Mouse (Mus musculus) urinary bladder, adult 18-20 months (tissue): ENCODE measurements at regions not wholly inside any gene's neighbourhood (a gene's known extent, or its start where the extent isn't known, plus 50 kb on each side); places are given as distances from the start of the nearest gene placed in this dataset.

Source experiments
- DNase-seq, 2 experiments: peaks; one replicate each; pipeline ENCODE4 v3.0.0; 2022; ENCODE audit warnings: low spot score in 2 of 2, mixed read lengths in 2 of 2

DNA sequence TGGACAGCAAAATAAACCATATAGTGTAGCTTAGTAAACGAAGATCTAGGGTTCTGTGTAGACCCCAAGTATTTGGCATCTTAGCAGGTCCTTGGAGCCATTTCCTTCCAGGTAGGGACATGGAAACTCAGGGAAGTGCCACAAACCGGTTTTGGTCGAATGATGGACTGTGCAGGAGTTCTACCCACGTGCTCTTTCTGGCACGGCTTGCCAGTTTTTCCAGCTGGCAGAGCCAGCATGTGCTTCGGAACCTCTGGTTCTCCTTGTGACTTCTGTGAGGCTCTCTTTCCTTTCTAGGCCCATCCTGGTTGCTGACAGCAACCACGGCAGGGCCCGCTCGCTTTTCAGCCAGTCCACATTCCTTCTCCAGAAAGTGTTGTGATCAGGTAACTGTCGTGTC, 291.4 kb downstream of the Kcnrg start:
- DNase-seq: no peak

DNA sequence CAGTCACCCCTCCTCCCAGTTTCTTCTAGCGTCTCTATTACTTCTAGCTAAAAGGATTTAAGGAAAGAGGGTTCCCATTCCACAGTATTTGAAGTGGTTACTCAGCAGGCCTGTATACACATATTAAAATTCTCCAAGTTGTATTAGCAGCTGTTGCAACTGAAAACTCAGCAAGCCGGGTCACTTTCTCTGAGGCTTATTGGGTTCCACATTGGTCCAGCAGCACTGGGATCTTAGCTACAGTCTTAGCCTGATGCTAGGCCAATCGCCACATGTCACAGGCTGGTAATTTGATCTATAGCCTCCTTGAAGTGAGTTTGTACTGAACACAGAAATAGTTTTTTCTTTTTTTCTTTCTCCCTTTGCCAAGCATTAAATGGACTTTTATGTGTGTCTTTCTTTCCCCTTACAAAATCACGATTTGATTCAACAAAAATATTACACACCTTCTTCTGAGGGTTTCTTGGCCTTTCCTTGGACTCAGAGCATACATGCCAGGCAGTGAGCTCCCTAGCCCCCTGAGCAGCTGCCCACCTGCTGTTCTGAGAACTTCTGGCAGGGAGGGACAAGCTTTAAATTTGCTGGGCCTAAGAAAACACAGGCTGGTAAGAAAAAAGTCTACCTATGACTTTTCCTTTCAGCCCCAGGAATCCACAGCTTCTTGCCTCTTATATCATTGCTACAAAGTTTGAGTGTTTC, 297.3 kb downstream of the Kcnrg start:
- DNase-seq: no peak

DNA sequence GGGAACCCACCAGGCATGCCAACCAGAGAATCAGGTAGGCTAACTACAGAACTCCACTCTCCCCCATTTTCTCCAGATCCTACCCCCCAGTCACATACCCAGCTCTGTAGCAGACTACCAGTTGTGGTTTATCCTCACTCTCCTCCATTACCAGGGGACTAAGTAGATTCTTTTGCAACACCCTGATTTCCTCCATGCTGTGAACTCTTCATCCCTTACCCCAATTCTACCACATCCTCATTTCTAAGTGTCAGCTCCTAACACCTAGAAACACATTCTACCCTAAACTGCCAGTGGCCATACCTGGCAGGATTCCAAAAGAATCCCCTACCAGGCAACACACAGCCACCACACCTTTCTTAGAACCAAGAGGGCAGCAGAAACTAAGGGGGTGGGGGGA, 310.9 kb downstream of the Kcnrg start:
- DNase-seq: no peak

DNA sequence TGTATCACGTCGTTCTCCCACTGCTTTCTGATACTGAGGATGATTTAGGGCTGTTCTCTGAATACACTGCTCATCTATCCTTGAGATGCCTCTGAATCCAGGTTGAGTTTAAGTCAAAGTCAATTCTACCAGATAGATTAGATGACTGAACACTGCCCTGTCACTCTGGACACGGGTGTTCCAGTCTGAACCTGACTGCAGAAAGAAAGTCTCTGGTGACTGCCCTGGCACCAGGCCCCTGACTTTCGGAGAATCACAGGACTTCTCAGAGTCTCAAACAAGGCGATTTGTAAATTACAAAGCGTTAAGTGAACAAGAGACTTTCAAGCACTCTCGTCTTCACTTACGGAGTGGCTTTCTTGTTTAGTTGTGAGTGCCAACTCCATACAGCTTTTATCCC, 324.6 kb downstream of the Kcnrg start:
- DNase-seq: no peak

DNA sequence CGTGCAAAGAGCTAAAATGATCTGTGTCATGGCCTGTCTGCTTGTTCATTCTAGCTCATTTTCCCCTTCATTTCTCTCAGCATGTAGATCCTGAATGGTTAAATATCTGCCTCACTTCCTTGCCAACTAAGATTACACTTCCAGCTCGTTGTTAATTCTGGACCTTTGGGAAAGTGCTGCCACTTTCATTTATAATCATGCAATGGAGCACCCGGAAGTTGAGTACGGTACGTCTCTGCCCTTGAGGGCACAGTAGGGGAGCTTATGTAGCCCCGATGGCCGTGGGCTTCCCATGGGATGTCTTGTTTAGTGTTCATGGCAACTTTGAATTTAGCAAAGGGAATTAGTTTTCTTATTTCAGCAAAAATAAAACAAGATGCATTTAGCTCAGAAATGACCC, 334.4 kb downstream of the Kcnrg start:
- DNase-seq: no peak

DNA sequence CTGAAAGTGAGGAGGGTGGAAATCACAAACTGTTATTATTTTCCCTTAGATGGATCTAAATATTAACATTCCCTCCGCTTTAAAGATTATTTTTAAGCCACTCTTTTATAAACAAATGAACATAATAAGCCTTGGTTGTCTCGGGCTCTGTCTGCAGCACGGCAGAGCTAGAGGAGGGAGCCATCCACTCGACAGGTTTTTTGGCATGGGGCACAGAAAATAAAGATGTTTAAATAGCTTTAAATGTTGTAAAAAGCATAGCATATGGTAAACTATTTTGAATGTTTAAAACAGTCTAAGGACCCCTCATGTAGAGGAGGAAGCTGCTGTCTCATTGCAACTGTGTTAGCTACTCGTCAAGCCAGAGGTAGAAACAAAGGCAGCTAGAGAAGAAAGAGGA, 338.4 kb downstream of the Kcnrg start:
- DNase-seq: no peak

DNA sequence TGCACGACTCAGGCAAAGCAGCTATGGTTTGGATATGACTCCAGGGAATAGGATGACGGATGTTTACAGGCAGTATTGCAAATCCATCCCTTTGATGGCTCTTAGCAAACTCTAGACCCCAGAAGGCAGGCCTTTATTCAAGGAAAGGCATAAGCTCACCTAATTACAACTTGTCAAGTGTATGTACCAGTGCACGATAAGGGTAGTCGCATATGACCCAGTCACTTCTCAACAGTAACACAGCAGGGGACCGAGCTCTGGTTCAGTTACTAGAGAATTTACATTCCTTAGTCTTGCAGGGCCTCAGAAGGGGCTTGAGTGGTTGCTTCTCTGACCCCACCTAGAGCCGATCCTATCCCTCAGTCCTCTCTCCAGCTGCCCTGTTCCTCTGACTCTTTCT, 342.2 kb downstream of the Kcnrg start:
- DNase-seq: no peak

DNA sequence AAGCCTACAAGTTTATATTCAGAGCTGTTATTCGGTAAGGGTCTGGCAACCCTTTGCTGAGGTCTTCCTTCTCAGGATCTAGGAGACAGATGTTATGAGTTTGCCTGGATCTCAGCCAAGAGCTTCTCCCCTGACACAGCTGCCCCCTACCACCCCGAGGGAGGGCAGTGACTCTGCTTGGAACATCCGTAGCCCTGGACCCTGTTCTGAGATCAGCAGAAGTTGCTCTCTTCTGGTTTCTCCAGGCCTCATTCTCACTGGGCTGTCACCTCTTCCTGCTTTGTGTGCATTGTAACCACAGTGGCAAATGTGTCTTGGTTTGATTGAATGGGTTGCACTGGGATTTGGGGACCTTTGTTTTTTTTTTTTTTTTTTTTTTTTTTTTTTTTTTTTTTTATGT, 342.4 kb upstream of the Rnaseh2b start:
- no peak for DNase-seq

DNA sequence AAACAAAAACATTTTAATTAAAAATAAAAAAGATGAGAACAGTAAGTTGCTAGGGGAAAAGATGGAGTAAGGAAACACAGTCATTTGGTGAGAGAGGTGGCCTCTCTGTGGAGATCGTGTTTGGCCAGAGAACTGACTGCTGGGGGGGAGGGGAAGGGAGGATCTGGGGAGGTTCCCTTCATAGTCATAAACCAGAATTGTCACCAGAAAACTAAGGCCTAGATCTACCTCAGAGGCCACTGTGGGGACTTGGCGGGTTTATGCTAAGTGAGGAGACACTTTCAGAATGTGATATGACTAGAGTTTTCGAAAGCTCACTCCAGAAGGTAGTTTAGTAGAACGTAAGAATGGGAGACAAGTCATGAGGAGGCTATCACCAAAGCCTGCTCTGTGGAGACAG, 339.4 kb upstream of the Rnaseh2b start:
- DNase-seq: no peak

DNA sequence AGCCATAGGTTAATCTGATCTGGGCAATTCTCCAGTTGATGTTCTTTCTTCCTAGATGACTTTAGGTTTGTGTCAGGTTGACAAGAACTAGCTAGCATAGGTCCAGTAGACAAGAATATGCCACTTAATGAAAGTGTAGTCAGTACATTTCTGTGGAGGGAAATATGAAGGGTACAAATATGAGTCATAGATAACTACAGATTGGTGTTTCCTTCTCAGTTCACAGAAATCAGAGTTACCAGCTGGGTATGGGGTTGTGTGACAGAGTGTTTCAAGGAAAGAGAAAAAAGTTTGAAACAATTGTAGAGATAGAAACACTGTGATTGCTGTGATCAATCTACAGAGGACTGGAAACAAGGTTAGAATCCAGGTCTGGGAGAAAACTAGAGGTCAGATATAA, 337.0 kb upstream of the Rnaseh2b start:
- DNase-seq: no peak

DNA sequence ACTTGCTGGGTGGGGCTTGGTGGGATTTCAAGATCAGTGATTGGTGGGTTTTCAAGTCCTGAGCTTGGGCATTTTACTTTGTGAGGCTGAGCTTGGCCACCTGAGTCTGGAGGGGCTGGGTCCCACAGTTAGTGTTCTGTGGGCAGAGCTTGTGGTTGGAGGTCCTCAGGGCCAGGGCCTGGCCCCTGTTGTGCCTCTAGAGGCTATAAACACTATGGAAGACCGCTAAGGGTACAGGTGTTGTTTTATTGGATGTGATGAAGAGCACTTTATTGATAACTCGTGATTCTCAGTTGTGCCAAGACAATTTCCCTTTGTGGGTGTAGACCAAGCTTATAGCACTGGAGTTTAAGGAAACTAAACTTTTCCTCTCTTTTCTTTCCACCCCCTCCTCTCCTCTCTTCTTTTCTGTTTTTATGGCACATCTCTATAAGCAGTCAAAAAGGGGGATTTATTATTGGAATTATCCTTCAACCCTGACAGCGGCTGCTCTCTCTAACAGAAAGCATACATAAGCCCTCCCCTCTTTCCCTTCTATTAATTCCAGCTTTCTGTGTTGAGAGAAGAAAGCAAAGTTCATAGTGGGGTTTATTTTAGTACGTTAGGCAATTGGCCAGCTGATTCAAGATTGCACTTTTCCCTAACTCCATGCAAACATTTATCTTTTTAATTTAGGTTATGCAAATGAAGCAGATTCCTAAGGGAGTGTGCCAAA, 332.0 kb upstream of the Rnaseh2b start:
- DNase-seq: no peak

DNA sequence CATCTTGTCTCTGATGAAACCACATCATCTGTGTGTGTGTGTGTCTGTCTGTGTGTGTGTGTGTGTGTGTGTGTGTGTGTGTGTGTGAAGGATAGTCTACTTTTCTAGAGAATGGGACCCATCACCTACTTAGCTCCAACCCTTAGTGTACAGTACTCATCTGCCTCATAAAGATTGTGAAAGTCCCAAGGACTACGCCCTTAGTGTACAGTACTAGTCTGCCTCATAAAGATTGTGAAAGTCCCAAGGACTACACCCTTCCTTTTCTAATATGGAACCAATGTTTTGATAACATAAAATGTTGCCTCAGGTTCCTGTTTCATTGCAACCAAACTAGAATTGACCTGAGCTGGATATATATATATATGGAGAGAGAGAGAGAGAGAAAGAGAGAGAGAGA, 323.9 kb upstream of the Rnaseh2b start:
- no peak for DNase-seq

DNA sequence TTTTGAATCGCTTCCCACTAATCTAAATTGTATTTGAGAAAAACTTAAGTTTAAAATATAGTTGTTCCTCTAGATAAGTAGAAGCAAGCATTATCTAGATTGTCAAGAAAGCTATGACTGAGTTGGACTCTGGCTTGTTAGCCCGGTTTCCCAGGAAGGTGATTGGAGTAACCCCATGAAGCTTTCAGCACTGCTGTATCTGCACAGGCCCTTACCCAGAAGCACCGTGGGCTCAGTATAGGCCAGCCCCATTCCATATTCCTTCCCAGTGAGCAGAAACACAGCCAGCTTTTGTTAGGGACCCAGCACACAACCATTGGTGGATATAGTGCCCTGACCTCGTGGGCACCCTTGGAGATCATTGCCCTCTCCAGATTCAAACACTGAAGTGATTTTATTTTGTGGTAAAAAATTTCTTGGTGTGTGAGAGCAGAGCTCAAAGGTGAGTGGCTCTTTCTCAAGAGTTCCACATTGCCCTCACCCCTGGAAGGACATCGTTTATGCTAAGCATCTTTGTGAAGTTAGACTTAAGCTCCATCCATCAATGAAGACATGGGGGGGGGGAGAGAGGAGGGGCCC, 323.3 kb upstream of the Rnaseh2b start:
- DNase-seq: no peak

DNA sequence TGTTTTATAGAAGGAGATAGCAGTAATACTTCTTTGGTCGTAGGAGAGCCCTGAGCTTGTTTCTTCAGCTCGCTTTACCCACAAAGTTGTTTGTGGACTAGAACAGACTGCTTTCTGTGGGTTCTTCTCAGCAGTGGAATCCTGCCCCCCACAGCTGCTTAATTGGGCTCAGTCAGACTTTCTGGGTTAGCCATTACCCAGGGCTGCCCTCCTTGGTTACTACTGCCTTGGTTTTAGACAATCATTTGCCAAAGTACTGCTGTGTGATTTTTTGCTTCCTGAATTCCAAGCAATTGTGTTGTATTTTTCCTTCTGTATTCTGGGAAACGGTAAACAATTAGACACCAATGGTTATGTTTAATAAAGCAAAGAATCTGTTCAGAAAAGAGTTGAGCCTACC, 321.8 kb upstream of the Rnaseh2b start:
- no peak for DNase-seq

DNA sequence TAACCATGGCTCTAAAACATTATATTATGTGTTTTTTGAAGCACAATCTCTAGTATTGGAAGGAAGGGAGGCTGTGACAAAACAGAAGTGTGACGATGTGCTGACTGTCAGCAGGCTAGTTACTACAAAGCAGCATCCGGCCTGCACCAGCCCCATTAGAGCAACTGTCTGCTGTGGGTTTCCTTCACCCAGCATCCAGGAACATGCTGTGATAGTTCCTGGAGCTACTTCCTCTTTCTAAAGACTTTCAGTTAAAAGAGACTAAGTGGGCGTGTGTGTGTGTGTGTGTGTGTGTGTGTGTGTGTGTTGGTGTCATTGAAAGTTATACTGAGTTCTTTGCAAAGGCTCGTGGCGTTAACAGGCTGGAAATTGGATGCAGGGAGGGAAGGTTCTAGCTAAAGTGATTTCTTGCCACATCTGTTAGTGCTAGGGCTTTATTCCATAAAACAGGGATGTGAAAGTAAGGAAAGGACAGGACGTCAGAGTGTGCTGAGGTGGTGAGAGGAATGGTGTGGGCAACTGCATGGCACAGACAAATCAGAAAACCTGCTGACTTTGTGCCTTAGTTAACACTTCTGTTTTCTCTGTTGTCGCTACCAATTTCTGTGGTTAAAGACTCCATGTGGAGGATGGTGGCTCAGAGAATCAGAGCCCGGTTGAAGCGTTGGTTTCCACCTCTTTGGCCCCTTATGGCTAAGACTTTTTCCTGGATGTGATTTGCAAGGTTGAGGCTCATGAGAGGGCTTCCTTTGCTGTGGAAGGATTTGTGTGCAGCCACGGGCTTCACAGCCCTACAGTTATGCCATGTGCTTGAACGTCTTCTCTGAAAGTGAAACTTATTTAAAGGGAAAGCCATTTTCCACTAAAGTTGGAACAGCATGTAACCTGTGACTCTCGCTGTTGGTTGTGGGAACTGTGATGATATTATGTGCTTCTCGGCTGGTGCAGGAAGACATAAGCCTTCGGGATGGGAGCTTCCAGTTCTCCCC, 321.0 kb upstream of the Rnaseh2b start:
- DNase-seq: no peak

DNA sequence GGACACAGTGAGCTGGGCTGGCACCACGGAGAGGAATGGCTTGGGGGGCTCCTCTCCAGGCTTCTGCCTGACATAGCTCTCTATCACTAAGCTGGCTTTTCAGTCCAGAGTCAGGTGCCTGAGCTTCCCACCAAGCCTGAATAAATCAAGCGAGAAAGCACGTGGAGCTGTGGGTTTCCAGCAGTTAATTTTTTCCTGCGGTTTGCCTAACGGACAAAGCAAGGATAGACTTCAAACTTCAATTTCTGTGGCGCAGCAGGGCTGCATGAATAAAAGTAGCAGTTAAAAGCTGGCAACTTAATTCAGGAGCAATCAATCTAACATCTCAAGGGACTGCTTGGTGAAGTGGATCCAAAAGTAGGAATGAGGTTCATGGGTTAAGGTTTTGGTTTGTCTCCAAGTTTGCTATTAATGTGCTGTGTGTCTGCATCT, 317.1 kb upstream of the Rnaseh2b start:
- DNase-seq: no peak

DNA sequence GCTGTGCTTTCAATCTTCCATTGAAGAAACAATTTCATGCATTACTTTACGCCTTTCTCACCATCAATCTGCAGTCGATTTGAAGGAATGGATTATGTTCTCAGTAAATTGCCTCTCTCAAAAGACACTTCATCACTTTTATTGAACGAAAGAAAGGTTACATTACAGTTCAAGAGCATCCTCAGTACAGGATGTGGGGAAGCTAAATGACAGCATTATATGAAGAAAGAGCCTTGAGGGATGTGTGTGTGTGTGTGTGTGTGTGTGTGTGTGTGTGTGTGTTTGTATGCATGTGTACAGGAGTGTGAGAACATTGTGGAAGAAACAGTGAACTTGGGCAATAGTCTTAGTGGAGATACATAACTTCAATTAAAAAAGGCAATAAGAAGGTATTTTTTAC, 311.8 kb upstream of the Rnaseh2b start:
- no peak for DNase-seq

DNA sequence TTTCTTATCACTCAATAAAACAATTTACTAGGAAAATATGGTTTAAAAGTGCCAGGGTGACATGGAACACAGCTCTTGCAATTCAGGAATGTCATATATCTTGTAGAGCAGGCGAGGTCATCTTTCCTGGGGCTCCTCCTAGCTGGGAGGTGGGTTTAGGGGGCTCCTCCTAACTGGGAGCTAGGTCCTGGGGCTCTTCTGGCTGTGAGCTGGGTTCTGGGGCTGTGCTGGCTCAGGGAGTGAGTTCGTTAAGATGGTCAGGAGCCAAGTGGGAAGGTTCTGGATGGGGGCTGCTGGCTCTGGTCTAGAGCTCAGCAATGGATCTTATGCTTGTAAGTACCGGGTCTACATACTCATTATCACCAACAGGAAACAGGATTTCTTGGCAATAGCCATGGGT, 306.8 kb upstream of the Rnaseh2b start:
- DNase-seq: no peak

DNA sequence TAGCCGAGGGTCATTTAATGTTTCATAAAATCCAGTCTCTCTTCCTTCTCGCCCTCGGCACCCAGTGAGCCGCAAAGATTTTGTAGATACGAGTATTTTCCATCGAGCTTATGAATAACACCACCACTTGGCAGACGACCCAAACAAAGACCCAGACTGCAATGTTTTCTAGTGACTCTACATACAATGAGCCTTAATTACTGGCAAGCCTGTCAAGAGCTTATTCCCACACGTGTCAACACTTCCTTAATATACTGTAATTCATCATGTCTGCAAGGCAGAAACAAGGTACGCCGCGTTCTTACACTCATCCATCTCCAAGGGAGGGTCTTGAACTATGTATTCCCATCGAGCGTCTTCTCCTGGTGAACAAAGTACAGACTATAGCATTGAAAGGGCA, 306.2 kb upstream of the Rnaseh2b start:
- no peak for DNase-seq

DNA sequence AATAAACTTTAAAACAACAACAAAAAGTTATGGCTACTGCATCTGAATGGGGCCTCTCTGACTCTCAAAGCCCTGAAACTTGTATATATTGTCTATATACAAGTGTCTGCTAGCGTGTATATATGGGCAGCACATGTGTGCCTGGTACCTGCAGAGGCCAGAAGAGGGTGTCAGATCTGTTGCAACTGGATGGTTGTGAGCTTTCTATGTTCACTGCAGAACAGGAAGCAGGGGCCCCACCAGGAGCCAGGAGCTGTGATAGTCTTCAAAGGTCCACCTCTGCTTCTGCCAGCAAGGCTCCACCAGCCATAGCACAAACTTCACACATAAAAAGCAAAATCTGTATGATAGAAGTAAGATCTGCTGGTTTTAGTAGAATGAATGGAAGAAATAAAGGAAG, 297.1 kb upstream of the Rnaseh2b start:
- DNase-seq: no peak

DNA sequence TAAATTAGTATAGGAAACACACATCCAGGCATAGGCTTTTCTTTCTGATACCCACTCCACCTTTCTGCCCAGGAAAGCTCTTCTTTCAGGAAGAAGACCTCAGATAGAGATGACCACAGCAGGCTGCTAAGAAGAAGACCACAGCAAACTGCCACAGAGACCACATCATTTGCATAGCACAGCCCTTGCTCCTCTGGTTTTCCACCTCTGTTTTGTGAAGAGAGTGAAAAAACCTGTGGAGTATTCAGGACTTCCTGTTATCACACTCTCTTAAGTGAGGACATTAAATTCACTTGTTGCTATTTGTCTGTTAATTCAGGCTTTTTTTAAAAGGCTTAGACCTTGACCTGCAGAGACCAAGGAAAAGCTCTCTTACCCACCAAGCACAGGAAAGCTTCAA, 294.7 kb upstream of the Rnaseh2b start:
- no peak for DNase-seq

DNA sequence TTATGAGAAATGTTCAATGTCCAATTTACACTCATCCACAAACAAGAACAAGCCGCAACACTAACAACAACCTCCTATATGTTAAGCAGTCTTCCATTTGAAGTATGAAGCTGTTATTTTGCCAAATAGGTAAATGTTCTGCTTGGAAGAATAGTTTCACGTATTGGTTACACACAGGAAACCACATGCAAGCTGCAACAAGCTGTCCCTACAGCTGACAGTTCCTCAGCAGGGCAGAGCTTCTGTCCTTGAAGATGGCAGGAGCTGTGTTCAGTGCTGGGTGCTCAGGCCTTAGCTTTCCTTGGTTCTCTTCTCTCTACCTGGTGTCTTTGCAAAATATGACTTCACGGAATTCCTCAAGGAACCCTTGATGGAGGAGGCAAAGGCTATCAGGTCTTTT, 294.1 kb upstream of the Rnaseh2b start:
- no peak for DNase-seq
